Mouse (Mus musculus): ENCODE results near the gene Cenpt. TPM values are rescaled to one million over a fixed set of nuclear protein-coding genes. Genes with fewer than 3 reads are reported as not detected.

Cenpt gene
- polyA plus RNA-seq, 1 experiment from 2014 or later = 58.1 TPM

DNA sequence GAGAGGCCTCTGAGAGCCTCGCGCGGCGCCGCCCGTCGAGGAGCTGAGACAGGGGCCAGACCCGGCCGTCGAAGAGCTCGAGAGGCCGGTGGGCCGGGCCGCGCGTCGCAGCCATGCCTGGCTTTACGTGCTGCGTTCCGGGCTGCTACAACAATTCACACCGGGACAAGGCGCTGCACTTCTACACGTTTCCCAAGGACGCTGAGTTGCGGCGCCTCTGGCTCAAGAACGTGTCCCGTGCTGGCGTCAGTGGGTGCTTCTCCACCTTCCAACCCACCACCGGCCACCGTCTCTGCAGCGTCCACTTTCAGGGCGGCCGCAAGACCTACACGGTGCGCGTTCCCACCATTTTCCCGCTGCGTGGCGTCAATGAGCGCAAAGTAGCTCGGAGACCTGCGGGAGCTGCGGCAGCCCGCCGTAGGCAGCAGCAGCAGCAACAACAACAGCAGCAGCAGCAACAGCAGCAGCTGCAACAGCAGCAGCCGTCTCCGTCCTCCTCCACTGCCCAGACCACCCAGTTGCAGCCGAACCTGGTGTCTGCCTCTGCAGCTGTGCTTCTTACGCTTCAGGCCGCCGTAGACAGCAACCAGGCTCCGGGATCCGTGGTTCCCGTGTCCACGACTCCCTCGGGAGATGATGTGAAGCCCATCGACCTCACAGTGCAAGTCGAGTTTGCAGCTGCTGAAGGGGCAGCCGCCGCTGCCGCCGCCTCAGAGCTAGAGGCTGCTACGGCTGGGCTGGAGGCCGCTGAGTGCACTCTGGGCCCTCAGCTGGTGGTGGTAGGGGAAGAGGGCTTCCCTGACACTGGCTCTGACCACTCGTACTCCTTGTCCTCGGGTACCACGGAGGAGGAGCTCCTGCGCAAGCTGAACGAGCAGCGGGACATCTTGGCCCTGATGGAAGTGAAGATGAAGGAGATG, 2.4 kb upstream of the Cenpt start:
- Histone ChIP-seq H3K27me3 (ENCODE audit: control insufficient read depth, insufficient read depth, low read length) (no peaks in the 10 kb centered on the region), H3K9ac (ENCODE audit: low read length) (peak overlapping the region; percentile 61), H3K9me3 (ENCODE audit: control insufficient read depth, low read length) (no peaks in the 10 kb centered on the region), H3K36me3 (ENCODE audit: control insufficient read depth, insufficient read depth, low read length) (no peaks in the 10 kb centered on the region), H3K27ac (ENCODE audit: low read depth, low read length) (peak overlapping the region; percentile 74), H3K4me2 (peak overlapping the region; percentile 98), H3K4me1 (ENCODE audit: control insufficient read depth, insufficient read depth, low read length) (peaks cover 32% of the 10 kb centered on the region), H3K4me3 (ENCODE audit: low read depth, low read length) (peak overlapping the region; percentile 71)
- WGBS = under 1% methylated on average over 69 of the region's 71 CpGs
- ATAC-seq (ENCODE audit: low FRiP score) = peak; percentile 20
- DNase-seq (ENCODE audit: low spot score, missing footprints) = peak; percentile 93

- Histone ChIP-seq H3K4me1 (ENCODE audit: control insufficient read depth, insufficient read depth, low read length) (peaks cover 31% of the 10 kb centered on the region), H3K9me3 (ENCODE audit: control insufficient read depth, low read length) (no peaks in the 10 kb centered on the region), H3K4me3 (ENCODE audit: low read depth, low read length) (peak within 1 kb of the TSS; percentile 71), H3K36me3 (ENCODE audit: control insufficient read depth, insufficient read depth, low read length) (no peaks in the 10 kb centered on the region), H3K9ac (ENCODE audit: low read length) (peak within 1 kb of the TSS; percentile 61), H3K27ac (ENCODE audit: low read depth, low read length) (peak within 1 kb of the TSS; percentile 74), H3K27me3 (ENCODE audit: control insufficient read depth, insufficient read depth, low read length) (no peaks in the 10 kb centered on the region), H3K4me2 (peak within 1 kb of the TSS; percentile 98)
- ATAC-seq (ENCODE audit: low FRiP score) (peak; percentile 91), DNase-seq (ENCODE audit: low spot score, missing footprints) (peak; percentile 100)
- WGBS = under 1% methylated on average over 43 of the region's 43 CpGs
Observed at GRCm38 (mm10) chr8:105854715-105855216, 1.7 kb upstream of the Cenpt start, which contains the start of gene Thap11. Gene Thap11 (plus strand): TSS chr8:105855132.

DNA sequence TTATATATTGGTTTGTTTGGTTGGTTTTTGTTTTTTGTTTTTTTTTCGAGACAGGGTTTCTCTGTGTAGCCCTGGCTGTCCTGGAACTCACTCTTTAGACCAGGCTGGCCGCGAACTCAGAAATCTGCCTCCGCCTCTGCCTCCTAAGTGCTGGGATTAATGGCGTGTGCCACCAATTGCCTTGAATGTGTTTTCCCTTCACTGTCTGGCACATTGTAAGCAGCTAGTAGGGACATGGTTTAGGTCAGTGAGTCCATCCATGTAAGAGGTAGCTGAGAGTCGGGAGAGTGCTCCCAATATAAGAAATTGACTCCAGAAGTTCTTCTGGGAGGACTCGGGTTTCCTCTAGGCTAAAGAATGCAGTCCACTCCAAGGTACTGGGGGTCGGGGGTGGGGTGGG, 1.2 kb upstream of the Cenpt start:
- WGBS = 29% methylated on average over 8 of the region's 8 CpGs
- H3K4me3 ChIP-seq (ENCODE audit: low read depth, low read length) = peak overlapping the region; percentile 71
- H3K27ac ChIP-seq (ENCODE audit: low read depth, low read length) = no peak overlapping the region
- H3K9me3 ChIP-seq (ENCODE audit: control insufficient read depth, low read length) = no peaks in the 10 kb centered on the region
- H3K36me3 ChIP-seq (ENCODE audit: control insufficient read depth, insufficient read depth, low read length) = peaks cover 1% of the 10 kb centered on the region; the same call in 1 of the 2 replicates
- DNase-seq (ENCODE audit: low spot score, missing footprints) (no peak), ATAC-seq (ENCODE audit: low FRiP score) (no peak)
- peaks cover 27% of the 10 kb centered on the region for H3K4me1 ChIP-seq (ENCODE audit: control insufficient read depth, insufficient read depth, low read length)
- no peaks in the 10 kb centered on the region for H3K27me3 ChIP-seq (ENCODE audit: control insufficient read depth, insufficient read depth, low read length)
- 0 out of 2 replicates have a peak overlapping the region, but pooled peaks have one; percentile 4 for H3K4me2 ChIP-seq
- no peak overlapping the region for H3K9ac ChIP-seq (ENCODE audit: low read length)

GRCm38 (mm10) chr8:105852146-105852729, 840 bp downstream of the Cenpt start:
- 84% methylated on average over 12 of the region's 12 CpGs for WGBS
- ATAC-seq (ENCODE audit: low FRiP score) (no peak), DNase-seq (ENCODE audit: low spot score, missing footprints) (peak; percentile 89)
- Histone ChIP-seq H3K27me3 (ENCODE audit: control insufficient read depth, insufficient read depth, low read length) (no peaks in the 10 kb centered on the region), H3K4me2 (no peak overlapping the region), H3K36me3 (ENCODE audit: control insufficient read depth, insufficient read depth, low read length) (peaks cover 11% of the 10 kb centered on the region), H3K9ac (ENCODE audit: low read length) (no peak overlapping the region), H3K4me3 (ENCODE audit: low read depth, low read length) (no peak overlapping the region), H3K27ac (ENCODE audit: low read depth, low read length) (no peak overlapping the region), H3K9me3 (ENCODE audit: control insufficient read depth, low read length) (no peaks in the 10 kb centered on the region), H3K4me1 (ENCODE audit: control insufficient read depth, insufficient read depth, low read length) (peaks cover 20% of the 10 kb centered on the region)

GRCm38 (mm10) chr8:105851651-105852143, 1.4 kb downstream of the Cenpt start:
- Histone ChIP-seq H3K9ac (ENCODE audit: low read length) (peak overlapping the region; percentile 69), H3K27ac (ENCODE audit: low read depth, low read length) (no peak overlapping the region), H3K4me2 (peak overlapping the region; percentile 48), H3K9me3 (ENCODE audit: control insufficient read depth, low read length) (no peaks in the 10 kb centered on the region), H3K36me3 (ENCODE audit: control insufficient read depth, insufficient read depth, low read length) (peaks cover 14% of the 10 kb centered on the region), H3K4me1 (ENCODE audit: control insufficient read depth, insufficient read depth, low read length) (peaks cover 15% of the 10 kb centered on the region), H3K4me3 (ENCODE audit: low read depth, low read length) (peak overlapping the region; percentile 81), H3K27me3 (ENCODE audit: control insufficient read depth, insufficient read depth, low read length) (no peaks in the 10 kb centered on the region)
- ATAC-seq (ENCODE audit: low FRiP score) = peak; percentile 80
- WGBS = under 1% methylated on average over 34 of the region's 34 CpGs
- DNase-seq (ENCODE audit: low spot score, missing footprints) = peak; percentile 97

- ATAC-seq (ENCODE audit: low FRiP score) (no peak), DNase-seq (ENCODE audit: low spot score, missing footprints) (no peak)
- WGBS = 82% methylated on average over 7 of the region's 7 CpGs
- no peak overlapping the region for H3K4me3 ChIP-seq (ENCODE audit: low read depth, low read length)
- peak overlapping the region; percentile 22; the same call in 1 of the 2 replicates for H3K9ac ChIP-seq (ENCODE audit: low read length)
- peaks cover 22% of the 10 kb centered on the region for H3K36me3 ChIP-seq (ENCODE audit: control insufficient read depth, insufficient read depth, low read length)
- peaks cover 6% of the 10 kb centered on the region for H3K4me1 ChIP-seq (ENCODE audit: control insufficient read depth, insufficient read depth, low read length)
- H3K4me2 ChIP-seq = peak overlapping the region; percentile 31
- H3K9me3 ChIP-seq (ENCODE audit: control insufficient read depth, low read length) = no peaks in the 10 kb centered on the region
- H3K27me3 ChIP-seq (ENCODE audit: control insufficient read depth, insufficient read depth, low read length) = no peaks in the 10 kb centered on the region
- no peak overlapping the region for H3K27ac ChIP-seq (ENCODE audit: low read depth, low read length)
Observed at GRCm38 (mm10) chr8:105850611-105851010, 2.5 kb downstream of the Cenpt start.

DNA sequence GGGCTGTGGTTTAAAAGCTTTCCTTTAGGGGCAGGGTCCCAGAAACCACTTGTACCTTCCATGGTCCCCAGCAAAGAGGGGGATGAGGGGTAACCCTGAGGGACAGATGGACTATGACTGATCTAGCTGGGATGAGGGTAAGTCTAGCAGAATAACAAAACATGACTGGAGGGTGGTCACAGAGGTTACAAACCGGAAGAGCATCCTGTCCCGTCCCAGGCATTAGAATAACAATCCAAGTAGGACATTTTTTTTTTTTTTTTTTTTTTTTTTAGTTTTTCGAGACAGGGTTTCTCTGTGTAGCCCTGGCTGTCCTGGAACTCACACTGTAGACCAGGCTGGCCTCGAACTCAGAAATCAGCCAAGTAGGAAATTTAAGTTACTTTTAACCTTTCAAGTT, 3.1 kb downstream of the Cenpt start:
- no peak overlapping the region for H3K9ac ChIP-seq (ENCODE audit: low read length)

GRCm38 (mm10) chr8:105846678-105847077, 6.4 kb downstream of the Cenpt start:
- H3K27me3 ChIP-seq (ENCODE audit: control insufficient read depth, insufficient read depth, low read length) = no peaks in the 10 kb centered on the region
- DNase-seq (ENCODE audit: low spot score, missing footprints) (no peak), ATAC-seq (ENCODE audit: low FRiP score) (no peak)
- H3K27ac ChIP-seq (ENCODE audit: low read depth, low read length) = no peak overlapping the region
- no peak overlapping the region for H3K4me2 ChIP-seq
- H3K9ac ChIP-seq (ENCODE audit: low read length) = no peak overlapping the region
- no peaks in the 10 kb centered on the region for H3K9me3 ChIP-seq (ENCODE audit: control insufficient read depth, low read length)
- H3K4me3 ChIP-seq (ENCODE audit: low read depth, low read length) = no peak overlapping the region
- H3K36me3 ChIP-seq (ENCODE audit: control insufficient read depth, insufficient read depth, low read length) = peaks cover 31% of the 10 kb centered on the region
- WGBS = 88% methylated on average over 11 of the region's 11 CpGs
- H3K4me1 ChIP-seq (ENCODE audit: control insufficient read depth, insufficient read depth, low read length) = peaks cover 6% of the 10 kb centered on the region

More for the DNA sequence above, 3.1 kb downstream of the Cenpt start:
- 77% methylated on average over 4 of the region's 4 CpGs for WGBS
- Histone ChIP-seq H3K9me3 (ENCODE audit: control insufficient read depth, low read length) (no peaks in the 10 kb centered on the region), H3K4me3 (ENCODE audit: low read depth, low read length) (no peak overlapping the region), H3K27me3 (ENCODE audit: control insufficient read depth, insufficient read depth, low read length) (no peaks in the 10 kb centered on the region), H3K36me3 (ENCODE audit: control insufficient read depth, insufficient read depth, low read length) (peaks cover 22% of the 10 kb centered on the region), H3K27ac (ENCODE audit: low read depth, low read length) (no peak overlapping the region), H3K4me1 (ENCODE audit: control insufficient read depth, insufficient read depth, low read length) (peaks cover 6% of the 10 kb centered on the region), H3K4me2 (no peak overlapping the region; the same call in 1 of the 2 replicates)
- DNase-seq (ENCODE audit: low spot score, missing footprints) (no peak), ATAC-seq (ENCODE audit: low FRiP score) (no peak)
